Mouse (Mus musculus): ENCODE data around the gene Zfand3.

DNA sequence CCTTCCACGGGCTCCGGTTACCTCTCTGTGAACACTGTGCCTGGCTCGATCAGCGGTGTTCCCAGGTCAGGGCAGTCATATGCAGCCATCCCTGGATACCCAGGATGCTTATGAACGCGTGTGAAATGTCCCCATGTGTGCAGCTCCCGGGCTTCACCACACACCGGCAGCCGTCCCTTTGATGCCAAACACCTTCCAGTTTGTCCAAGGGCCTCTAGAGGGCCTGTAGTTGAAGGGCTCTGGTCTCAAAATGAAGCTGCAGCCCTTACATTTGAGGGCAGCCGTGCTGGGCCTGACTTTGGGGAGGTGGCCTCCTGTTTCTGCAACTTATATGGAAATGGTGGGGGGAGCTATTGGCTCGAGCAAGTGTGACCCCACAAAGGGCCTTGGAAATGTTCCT is 217.8 kb downstream of the Zfand3 start:
- TF ChIP-seq POLR2A (IDR thresholded peaks at IDR 0.05; ENCODE audit: insufficient read depth, low read depth, low read length): no peak
- TF ChIP-seq CTCF (IDR thresholded peaks at IDR 0.05; ENCODE audit: insufficient read depth, low read depth, low read length): no peak

Measured in olfactory bulb, adult 2 months (tissue).